Mouse (Mus musculus) adrenal gland, postnatal 14 days (tissue): ENCODE results near the gene Prkca. TPM values are rescaled to one million over a fixed set of nuclear protein-coding genes. Genes with fewer than 3 reads are reported as not detected.

Experiments
- DNase-seq: peaks from one replicate; pipeline ENCODE4 v3.0.0; 2021; ENCODE audit warnings: mixed read lengths
- long read RNA-seq, 2 experiments: library from polyadenylated mRNA; stranded (forward); transcript quantifications; one replicate each; pipeline ENCODE4 v2.0.0; 2021
- total RNA-seq: library from RNA; stranded (reverse); gene quantifications from 2 replicates; pipeline ENCODE4 v1.2.3, GENCODE M21; 2021

Prkca gene
- total RNA-seq = 9.3 and 15.9 TPM in 2 replicates
- long read RNA-seq, experiment 1, full-length matches to known transcripts = 1 of 2 reads
- long read RNA-seq, experiment 1, partial matches to known transcripts = 0 of 2 reads
- long read RNA-seq, experiment 1, other reads (novel, unspliced or antisense) = 1 of 2 reads
- long read RNA-seq, experiment 2, partial matches to known transcripts = 1 of 2 reads
- long read RNA-seq, experiment 2, other reads (novel, unspliced or antisense) = 1 of 2 reads

DNA sequence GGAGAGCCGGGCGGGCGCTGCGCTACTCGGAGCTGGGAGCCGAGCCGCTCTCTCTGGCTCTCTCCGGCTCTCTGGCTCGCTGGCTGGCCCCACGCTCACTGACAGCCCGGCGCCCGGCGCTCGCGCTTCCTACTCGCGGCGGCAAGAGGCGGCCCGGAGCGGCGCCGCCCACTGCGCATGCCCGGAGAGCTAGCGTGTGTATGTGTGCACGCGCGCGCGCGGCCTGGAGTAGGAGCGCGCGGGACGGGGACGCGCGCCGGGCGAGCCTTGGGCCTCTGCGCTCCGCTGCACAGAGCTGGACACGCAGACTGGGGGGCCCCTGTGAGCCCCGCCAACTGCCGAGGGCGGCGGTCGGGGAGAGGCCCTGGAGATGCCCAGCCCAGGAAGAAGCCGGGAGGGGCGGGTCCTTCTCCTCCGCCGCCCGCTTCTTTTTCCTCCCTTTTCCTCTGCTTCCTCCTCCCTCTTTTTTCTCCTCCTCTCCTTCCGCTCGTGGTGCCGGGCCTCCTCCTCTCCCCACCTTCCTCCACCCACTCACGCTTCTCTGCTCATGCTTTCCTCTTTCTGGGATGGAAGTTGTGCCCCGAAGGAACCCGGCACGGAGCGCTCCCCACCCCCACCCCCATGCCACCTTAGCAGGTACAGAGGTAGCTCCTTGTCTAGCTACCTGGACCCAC, at the start of gene Prkca:
Gene Prkca (minus strand): TSS at position 140 of the 674 bp plus-strand sequence.
- peak; percentile 96 for DNase-seq

DNA sequence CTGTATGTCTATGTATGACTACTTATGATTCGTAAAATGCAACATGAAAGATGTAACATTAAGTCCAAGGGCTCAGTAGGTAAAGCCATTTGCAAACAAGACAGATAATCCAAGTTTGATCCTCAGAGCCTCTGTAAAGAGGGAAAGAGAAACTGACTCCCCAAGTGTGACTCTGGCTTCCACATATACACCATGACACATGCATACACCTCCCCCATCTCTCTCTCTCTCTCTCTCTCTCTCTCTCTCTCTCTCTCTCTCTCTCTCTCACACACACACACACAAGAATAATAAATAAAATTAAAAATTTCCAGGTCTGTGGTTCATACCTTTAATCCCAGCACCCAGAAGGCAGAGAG, 41.9 kb upstream of the Prkca start:
- DNase-seq = no peak

- DNase-seq = no peak
These were observed 41.4 kb upstream of the Prkca start for GRCm38 (mm10) chr11:108384920-108385665.

DNA sequence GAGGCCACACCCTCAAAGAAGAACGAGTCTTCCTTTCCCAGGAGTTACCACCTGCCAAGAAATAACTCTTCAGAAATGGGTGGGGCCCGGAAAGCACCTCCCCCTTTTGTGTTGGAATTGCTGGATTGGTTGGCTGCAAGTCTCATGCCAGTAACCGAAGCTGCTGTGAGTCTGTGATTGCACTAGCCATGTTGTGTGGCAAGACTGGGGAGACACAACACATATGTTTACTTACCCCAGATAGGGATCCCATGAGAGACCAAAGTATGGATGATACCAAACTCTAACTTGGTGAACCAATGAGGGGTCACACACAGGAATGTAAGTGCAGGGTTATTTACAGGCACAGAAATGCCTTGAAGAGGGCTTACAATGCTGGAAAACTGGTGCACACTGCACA, 38.9 kb upstream of the Prkca start:
- no peak for DNase-seq

DNA sequence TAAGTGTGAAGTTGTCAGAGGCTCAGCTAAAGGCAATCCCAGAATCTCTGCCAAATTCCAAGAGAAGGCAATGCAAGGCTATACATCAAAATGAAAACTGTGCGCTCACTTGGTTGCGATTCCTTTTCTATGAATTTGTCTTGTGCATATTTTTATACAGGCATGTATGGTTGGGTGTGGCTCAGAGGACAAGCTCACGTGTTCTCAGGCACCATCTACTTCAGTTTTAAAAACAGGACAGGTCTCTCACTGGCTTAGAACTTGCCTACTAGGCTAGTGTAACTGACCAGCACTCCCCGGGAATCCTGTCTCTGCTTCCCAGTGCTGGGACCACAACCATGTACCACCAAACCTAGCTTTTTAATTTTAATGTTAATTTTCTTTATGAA, 34.6 kb upstream of the Prkca start:
- DNase-seq = no peak

GRCm38 (mm10) chr11:108377680-108378362, 34.1 kb upstream of the Prkca start:
- DNase-seq = peak; percentile 80

DNA sequence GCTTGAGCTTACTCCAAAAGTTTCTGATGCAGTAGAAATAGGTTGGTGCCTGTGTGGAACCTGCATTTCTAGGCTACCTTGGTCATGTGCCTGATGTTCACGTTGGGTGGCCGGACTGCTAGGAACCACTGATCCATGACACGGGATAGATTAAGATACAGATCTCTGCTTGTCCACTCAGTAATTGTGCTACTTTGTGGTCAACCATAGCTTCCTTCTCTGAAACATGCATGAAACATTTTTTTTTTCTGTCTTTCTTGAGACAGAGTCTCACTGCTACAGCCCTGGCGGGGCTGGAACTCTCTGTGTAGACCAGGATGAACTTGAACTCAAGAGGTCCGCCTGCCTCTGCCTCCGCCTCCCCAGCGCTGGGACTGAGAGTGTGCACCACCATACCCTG, 33.1 kb upstream of the Prkca start:
- no peak for DNase-seq

DNA sequence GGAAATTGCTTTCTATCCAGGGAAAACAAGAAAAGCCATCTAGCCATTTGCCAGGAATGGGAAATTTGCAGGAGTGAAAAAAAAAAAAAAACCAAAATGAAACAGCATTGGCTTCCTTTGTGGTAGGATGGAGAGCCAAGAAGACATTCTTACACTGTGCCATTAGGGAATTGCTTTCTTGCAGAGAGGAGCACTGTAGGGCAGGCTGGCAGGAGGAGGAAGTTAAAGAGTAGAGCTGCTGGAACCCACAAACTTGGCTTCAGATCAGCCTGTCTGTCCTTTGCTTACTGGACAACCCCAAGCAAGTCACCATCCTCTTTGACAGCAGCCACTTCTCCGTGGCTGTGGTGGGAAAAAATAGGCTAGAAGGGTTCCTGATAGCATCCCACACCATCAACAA, 23.3 kb upstream of the Prkca start:
- no peak for DNase-seq

DNA sequence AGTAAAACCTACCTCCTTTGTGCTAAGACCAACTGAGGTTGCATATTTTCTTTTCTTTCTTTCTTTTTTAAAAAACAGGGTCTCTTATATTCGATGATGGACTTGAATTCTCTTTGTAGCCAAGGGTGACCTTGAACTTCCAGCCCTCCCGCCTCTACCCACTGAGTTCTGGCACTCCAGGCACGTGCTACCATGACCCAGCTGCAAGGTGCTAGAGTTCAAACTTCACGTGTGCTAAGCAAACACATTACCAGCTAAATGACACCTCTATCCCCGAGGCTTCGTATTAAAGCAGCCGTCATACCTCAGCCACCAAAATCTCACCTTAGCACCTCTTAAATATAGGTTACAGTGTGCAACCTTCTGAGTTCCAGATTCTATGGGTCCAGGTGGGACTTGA, 21.9 kb upstream of the Prkca start:
- DNase-seq = no peak

DNA sequence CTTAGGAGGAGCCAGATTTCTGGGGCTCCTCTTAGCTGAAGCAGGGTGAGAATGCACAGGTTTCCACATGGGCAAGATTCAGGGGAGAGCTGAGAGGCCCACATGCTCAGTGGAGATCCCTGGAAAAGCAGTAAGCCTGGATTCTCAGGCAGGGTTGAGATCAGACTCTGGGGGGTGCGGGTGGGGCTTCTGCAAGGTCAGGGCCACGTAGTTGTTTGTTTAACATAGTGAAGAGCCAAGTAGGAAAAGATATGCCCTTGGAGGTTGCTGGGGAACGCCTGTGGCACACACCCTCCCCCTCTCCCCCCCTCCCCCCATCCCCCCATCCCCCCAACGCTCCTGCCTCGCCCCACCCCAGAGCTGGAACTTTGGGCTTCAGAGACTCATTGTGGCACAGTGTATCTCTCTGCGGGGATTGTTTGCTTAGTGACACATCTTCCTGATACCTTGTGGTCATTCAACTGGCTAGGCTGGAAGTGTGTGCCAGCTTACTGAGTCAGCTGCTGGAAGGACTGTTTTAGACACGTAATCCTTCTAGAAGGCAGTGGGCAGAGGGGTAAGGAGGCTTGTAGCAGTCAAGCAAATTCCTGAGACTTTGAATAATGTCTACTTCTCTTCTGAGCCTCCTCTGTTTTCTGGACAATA, 21.3 kb upstream of the Prkca start:
- DNase-seq = peak; percentile 78

- no peak for DNase-seq
These were observed 20.3 kb upstream of the Prkca start for GRCm38 (mm10) chr11:108363991-108364390.

GRCm38 (mm10) chr11:108362965-108363364, 19.2 kb upstream of the Prkca start:
- no peak for DNase-seq

GRCm38 (mm10) chr11:108360983-108361382, 17.3 kb upstream of the Prkca start:
- no peak for DNase-seq

DNA sequence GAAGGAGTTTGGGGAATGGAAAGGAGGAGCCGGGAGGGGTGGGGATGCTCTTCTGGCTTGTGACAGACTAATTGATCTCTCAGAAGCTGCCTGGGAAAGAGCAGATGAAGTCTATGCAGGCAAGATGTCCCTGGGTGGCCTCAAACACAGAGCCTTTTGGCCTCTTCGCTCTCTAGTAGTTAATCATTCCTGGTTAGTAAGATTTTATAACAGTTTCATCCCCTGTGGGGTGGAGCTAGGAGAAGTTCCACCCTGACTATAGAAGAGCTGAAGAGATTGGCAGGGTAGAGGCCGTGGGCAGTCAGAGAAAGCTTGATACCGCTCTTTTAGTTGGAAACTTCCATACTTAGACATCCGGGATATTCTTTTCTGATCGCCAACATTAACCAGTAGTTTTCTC, 15.2 kb upstream of the Prkca start:
- DNase-seq = no peak

DNA sequence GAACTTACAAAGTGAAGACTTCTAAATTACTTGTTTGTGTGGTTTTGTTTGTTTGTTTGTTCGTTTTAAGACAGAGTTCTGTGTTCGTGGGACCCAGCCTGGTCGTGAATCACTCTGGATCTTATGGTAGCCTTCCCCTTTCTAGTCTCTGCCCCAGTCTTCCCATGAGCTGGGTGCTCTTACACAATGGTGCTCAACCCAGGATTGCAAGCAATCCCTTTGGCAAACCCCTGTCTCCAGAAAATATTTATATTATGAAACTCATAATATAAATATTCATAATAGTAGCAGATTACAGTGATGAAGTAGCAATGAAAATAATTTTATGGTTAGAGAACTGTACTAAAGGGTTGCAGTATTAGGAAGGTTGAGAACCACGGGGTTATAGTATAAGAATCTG, 12.3 kb upstream of the Prkca start:
- no peak for DNase-seq

- DNase-seq = no peak
These were observed 9.2 kb upstream of the Prkca start for GRCm38 (mm10) chr11:108352842-108353388.

- DNase-seq = no peak
These were observed 7.1 kb upstream of the Prkca start for GRCm38 (mm10) chr11:108350799-108351198.

DNA sequence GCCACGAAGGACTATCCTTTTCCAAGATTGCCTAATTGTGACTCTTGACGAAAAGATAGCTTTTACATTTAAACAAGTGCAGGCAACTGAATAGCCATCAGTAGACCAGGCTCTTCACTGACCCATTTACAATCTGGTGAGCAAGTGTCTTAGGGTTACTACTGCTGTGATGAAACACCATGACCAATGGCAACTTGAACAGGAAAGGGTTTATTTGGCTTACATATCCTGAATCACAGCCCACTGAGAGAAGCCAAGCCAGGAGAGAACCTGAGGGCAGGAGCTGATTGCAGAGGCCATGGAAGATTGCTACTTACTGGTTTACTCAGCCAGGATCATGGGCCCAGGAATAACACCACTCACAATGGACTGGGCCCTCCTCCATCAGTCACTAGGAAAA, 1.6 kb upstream of the Prkca start:
- no peak for DNase-seq

- no peak for DNase-seq
These were observed 1.0 kb upstream of the Prkca start for GRCm38 (mm10) chr11:108344759-108345158.

GRCm38 (mm10) chr11:108342781-108343768, 653 bp downstream of the Prkca start, which contains the start of gene Apoh:
Apoh (plus strand) TSS chr11:108343354.
- peak; percentile 61 for DNase-seq

DNA sequence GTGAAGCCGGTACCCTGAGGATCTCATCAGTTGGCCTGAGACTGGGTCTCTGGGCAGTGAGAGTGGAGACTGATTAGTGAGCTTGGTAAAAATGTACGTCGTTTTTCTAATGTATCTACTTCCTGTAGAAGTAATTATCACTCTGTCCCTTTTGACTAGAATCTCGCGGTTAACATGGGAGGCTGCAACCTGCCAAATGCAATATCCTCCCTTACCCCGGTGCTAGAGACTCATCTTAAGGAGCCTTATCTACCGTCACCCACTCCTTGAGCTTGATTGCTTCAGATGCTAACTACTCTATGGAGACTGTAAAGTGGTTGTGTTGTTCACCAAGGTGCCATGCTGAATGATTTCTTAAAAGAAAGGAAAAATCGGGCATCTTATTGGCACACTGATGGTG, 1.9 kb downstream of the Prkca start:
- no peak for DNase-seq
